Mouse (Mus musculus) cerebellum, adult 9-11 months (tissue): ENCODE measurements around the gene Boc.
A peak's percentile ranks its signal among the peaks of the same experiment; 100 is the strongest.
"Not testable (repeated sequence)": the region's sequence is repeated elsewhere in the genome, so short reads cannot be mapped to it uniquely, and the experiment has no call there.

Experiments used
- DNase-seq: peaks from one replicate; pipeline ENCODE4 v3.0.0; 2022

The Boc gene

DNA sequence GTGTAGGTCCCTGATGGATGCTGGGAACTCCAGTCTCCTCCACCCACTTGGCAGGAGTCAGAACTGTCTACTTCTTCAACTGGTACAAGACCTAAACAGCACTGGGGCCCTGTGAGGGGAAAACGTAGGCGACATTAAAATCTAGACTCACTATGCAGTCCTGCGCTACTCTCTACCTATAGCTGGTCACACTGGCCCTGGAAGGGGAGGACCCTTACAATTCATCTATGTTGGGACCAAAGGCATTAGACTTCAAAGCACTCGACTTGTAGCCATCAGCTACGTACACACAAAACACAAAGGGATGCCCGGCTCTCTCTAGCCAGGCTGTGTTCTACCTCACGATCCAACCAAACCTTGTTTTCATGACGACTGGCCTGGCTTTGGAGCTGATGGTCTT, 73.0 kb downstream of the Boc start:
- DNase-seq: peak; percentile 17

DNA sequence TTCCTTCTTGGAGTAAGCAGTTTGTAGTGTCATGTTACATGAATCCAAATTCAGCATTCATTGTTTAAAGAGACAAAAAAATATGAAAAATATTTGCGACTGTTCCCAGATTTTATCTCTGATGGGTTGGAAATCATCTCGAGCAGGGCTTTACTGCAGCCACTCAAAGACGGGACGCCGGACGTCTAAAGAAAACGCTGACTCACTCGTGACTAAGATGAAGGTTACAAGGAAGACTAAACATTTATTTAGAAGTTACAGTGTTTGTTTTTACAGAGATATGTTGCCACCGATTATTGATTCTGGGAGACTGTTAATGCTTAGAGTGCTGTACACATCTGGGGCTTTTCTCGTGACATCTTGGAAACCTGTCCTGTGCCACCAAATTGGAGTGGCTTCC, 73.9 kb downstream of the Boc start:
- DNase-seq: peak; percentile 5

DNA sequence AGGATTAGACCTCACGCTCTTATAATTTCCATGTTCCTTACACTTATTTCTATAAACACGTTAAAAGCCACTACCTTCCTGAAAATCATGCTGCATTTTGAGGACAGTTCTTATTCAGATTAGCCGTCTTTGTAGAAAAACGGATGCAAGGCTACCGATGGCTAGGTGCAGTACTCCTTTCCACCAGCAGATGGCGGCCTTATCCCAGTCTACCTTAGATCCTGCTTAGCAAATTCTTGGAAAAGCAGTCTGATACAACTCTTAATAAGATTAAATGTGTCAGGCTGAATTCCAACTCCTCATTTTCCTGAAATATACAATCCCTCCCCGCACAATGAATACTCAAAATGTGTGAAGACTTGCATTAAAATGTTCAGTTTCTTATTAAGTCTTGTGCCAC, 74.6 kb downstream of the Boc start:
- DNase-seq: peak; percentile 77

DNA sequence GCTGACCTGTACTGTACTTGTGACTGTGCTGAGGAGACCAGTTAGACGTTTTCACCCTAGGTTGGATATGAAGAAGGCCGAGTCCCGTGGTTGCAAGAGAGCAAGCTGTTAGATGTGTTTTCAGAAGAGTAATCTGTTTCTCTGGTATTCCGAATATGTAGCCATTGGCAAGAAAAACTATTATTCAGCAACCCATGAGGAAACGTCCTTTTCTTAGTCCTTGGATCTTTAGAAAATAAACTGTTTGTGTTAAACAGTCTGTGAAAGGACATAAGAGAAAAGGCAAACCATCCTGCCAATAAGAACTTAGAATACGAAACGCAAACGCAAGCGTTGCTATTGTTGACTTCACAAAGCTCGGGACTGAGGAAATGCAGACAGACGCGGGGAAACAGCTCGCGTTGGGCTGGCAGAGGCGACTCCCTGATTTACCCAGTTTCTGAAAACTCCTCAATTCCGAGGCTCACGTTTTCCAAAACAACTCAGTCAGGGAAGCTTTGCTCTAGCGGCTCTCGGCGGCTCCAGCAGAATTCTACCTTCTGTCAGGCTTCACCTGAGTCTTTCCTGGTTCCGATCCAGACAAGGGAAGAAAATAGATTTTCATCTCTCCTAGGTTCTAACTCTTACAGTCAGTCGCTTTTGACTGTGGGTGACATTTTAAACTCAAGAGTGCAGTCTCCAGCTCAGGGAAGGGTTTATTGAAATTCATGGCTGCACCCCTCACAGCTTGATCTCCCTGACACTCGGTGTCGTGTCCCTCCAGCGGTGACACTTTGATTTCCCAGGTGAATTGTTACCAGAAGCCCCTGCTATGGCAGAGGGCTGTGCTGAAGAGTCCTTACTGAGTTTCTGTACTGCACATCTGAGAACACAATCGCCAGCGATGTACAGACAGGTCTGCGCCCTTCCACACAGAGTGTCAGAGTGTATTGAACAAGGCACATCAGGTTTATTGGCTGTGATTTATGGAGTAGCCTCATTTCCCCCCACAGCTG, 76.8 kb downstream of the Boc start:
- peak; percentile 19 for DNase-seq

DNA sequence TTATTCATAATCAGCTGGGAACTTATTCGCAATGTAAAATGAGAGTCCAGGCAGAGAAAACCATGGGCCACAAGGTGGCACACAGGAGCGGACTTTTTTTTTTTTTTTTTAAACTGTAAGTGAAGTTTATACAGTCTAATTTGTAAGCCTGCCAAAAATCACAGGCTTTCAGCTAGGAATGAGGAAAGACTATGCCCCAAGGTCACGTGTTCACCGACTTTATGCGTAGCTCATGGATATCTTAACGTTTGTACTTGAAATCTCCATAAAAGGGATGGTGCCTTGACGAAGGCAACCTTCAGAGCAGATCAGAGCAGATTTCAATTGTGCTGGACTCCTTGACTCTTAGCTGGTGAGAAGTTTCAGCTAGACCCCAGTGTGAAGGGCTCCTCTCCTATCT, 78.1 kb downstream of the Boc start:
- DNase-seq: peak; percentile 39

DNA sequence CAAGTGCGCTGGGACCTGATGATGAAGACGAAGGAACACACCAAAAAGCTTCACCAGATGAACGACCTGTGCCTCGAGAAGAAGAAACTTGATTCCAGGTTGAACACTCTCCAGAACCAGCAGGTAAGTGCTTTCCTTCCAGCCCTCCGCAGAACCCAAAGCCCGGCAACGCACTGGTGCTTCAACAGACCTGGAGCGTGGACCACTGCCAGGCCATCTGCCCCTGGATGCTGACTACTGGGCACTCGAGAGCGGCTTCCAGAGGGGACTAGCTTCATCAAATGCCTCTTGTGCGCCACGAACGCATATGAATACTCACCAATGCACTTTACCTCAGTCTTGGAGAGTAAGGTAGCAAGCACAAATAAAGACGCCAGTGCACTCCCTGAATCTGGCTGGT, 78.8 kb downstream of the Boc start:
- DNase-seq: peak; percentile 95

DNA sequence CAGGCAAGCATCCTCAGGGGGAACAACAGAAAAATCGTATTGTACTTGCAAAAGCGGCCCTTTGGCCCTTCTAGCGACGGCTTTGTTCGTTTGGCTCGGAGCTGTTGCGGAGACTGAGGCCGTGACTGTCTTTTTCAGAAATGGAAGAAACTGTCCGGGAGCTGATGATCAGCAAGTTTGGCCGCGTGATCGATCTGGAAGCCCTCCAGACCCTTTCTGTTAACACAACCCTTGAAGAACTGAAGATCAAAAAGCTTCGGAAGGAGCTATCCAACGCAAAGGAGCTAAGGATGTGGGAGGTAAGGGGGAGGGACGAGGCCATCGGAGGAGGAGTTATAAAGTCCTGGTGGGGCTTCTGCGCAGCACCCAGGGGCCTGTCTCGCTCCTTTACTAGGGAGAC, 79.9 kb downstream of the Boc start:
- DNase-seq: peak; percentile 41

DNA sequence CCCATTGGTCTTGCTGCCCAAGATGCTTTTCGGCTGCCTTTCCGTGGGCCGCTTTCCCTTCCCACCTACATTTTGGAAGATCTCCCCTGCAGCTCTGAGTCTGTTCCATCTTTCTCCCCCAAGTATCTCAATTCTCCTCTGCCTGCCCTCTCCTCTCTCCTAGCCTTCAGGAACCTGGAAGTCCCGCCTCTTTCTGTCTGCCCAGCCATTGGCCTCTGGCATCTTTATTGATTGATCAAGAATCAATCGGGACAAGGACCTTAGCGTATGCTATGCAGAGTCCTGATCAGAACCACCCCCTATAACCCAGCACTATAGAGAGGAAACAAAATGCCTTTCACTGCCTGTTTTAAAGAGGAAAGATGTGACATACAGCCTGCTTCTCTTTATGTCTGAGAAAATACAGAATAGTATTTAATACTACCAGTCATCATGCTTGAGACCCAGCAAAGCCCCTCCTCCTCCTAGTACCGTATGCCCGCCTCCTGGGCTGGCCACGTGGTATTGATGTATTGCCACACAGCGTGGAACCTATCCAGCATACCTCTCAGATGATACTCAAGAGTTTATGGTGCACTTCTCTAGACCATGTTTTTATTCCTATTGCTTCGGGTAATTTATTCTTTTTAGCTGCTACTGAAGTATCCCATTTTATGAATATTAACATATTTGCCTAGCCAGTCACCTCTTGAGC, 82.9 kb downstream of the Boc start:
- peak; percentile 5 for DNase-seq

DNA sequence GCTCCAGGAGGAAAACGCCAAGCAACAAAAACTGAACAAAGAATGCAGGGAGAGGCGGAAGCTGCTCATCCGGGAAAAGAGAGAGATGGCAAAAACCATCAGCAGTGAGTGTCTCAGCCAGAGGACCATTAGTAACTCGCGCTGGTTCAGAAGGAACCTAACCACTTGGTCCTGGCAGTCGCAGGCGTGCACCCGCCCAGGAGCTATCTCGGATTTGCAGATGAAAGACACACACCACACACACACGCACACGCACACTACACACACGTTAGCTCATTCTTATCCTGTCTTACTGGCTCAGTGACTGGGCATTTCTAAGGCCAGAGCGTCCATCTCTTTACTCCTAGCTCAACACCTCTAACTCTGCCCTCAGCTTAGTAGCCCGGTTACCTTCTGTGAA, 83.4 kb downstream of the Boc start:
- no peak for DNase-seq

DNA sequence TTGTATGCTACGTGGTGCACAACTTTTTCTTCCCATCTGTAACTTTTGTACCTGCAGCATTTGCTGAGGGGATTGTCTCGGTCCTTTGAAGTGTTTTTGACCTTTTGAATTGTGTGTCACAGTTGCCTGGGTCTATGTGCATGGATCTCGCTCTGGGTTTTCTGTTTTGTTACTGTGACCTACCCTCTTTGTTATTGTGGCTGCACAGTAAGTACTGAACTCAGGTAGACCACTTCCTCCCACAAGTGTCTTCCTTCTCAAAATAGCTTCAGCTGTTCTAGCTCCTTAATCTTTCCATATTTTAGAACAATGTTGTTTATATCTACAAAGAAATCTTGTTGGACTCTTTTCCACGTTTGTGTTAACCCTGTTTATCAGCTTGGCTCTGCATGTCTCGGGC, 97.8 kb downstream of the Boc start:
- DNase-seq: no peak

DNA sequence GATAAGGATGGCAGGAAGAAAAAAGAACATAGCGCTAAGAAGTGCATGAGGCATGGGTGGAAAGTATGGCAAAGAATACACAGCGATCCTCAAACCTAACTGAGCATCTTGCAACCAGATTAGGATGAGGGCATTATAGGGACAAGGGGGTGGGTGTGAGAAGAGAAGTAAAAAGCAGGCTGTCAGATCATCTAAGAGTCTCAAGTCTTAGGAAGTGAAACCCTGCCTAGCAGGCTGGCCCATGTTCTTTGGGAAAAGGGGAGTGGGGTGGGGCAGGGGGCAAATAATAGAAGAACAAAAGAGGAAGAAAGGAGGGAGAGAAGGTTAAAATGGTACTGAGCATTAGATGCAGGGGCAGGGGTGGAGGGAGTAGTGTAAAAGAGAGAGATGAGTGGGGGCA, 99.9 kb downstream of the Boc start:
- no peak for DNase-seq

DNA sequence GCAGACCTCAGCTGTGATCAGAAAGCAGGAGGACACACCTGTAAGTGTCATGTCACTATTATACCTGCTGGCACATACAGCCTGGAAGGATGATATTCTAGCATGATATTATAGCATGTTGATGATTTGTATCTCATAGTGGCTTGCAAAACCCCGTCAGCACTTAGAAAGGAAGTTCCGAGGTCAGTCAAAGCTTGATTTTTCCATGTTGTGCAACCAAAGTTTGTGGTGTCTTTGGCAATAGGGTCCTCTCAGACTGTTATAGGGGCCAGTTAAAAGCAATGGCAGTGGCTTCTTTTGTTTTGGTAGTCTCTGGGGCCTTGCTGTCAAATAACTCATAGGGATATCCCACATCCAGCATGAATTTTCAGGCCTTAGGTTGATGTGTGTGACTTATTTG, 100.8 kb downstream of the Boc start:
- DNase-seq: no peak

DNA sequence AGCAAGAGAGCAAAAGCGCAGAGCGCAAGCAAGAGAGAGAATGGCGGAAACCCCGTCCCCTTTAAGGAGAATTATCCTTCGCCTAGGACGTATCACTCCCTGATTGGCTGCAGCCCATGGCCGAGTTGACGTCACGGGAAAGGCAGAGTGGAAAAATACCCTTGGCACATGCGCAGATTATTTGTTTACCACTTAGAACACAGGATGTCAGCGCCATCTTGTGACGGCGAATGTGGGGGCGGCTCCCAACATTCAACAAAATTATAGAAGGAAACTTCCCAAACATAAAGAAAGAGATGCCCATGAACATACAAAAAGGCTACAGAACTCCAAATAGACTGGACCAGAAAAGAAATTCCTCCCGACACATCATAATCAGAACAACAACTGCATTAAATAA, 116.8 kb downstream of the Boc start:
- not testable (repeated sequence) for DNase-seq

DNA sequence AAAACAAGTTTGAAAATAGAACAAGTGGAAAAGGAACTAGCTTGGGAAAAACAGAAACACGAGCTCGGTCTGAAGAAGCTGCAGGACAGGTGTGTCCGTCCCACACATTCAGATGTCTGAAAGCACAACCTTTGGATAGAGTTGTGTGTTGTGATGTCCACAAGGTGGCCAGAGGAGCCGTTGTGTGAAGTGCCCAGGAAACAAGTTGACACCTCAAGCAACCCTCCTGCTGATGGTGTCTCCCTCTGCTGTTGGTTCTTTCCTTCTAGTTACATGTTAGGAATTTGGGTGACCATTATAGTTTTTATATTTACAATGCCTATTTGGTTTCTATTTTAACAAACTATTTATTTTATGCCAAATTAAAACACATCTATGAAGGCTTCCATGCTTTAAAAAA, 123.2 kb downstream of the Boc start:
- no peak for DNase-seq
